Mouse (Mus musculus) hindlimb bud, embryonic 11.5 days (tissue): ENCODE measurements around the gene Sh3rf3.

Source experiments
- DNase-seq: peaks from one replicate; pipeline ENCODE4 v3.0.0-alpha.2; 2012; ENCODE audit warnings: low read depth, low spot score; ENCODE audit errors: extremely low spot score

Gene Sh3rf3

DNA sequence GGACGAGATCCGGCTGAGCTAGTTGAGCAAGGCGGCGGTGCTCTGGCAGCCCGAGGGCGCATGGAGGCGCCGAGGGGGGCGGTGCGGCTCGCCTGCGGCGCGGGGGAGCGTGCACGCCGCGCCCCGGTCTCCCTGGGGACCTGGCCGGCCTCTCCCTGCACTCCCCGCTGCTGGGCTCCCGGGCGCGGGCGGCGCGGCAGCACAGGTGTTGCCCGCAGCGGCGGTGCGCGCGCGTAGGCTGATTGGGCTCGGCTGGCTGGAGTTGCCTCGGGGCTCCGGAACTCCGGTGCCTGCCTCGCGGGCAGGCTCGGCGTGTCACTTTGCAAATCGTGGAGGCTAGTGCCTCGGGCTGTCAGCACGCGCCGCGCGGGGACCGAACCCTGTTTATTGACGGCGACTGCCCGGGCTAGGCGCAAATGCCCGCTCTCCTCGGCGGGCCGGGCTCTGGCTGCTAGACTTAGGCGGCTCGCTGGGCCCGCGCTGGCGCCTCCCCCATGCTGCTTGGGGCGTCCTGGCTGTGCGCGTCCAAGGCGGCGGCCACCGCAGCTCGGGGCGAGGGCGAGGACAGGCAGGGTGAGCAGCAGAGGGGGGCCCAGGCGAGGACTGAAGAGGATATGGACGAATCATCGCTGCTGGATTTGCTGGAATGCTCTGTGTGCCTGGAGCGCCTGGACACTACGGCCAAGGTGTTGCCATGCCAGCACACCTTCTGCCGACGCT, at the start of gene Sh3rf3:
Gene Sh3rf3 (plus strand): TSS at position 279 of the 720 bp plus-strand sequence.
- DNase-seq, result no peak

GRCm38 (mm10) chr10:58788486-58789274, 24.5 kb upstream of the Sh3rf3 start:
- no peak for DNase-seq

DNA sequence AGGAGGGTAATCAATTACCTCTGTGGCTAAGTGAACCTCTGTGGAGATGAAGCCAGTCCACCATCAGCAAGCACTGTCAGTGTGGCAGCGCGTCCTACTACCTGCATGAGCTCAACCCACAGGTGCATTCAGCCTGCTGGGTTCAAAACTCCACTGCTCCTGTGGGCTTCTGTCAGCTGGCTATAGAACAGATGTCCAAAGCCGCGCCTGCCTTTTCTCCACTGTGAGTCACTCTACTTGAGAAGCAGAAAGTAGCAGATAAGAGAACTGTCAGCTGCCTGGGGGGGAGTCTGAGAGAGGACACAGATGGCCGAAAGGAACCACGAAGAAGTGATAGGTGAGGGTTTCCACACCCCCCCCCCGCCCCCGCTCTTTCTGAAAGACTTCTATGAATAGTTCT, 15.6 kb upstream of the Sh3rf3 start:
- DNase-seq, result no peak

- DNase-seq, result no peak
Observed at GRCm38 (mm10) chr10:58798156-58798555, 15.0 kb upstream of the Sh3rf3 start.

DNA sequence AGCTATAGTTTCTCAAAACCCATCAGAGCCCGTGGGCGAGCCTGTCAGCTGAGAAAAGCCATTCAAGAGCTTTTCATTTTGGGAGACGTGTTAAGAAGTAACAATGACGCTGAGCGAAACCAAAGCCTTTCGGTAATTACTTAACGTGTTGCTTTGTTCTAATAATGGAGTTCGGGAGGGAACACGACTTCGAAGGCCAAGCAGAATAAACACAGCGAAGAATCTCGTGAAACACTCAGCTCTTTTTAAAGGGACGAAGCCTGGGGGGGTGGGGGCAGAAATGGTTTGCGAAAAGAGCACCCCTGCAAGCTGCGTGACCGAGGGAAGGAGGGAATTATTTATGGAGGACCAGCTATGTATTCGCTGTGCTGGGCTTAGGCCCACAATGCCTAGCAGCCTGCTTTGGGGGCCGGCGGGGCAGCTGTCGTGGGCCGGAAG, 12.1 kb upstream of the Sh3rf3 start:
- no peak for DNase-seq

- no peak for DNase-seq
Observed at GRCm38 (mm10) chr10:58802391-58802790, 10.8 kb upstream of the Sh3rf3 start.

GRCm38 (mm10) chr10:58807956-58808355, 5.2 kb upstream of the Sh3rf3 start:
- DNase-seq, result no peak

DNA sequence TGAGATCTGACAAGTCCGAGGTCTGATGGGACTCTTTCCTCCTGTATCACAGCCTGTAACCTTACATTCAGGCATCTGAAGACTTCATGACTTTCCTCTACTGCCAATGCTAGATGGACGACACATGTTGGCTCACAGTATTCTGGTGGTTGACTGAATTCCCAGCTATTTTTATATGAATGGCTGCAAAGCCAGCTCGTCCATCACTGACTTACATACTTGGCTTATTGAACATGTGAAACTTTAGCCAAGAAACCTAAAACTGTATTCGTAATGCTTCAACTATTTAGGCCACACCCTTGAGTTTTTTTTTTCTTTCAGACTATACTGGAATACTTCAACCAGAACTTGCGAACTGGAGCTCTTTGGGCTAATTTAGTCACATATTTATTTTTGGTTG, 3.0 kb upstream of the Sh3rf3 start:
- no peak for DNase-seq

DNA sequence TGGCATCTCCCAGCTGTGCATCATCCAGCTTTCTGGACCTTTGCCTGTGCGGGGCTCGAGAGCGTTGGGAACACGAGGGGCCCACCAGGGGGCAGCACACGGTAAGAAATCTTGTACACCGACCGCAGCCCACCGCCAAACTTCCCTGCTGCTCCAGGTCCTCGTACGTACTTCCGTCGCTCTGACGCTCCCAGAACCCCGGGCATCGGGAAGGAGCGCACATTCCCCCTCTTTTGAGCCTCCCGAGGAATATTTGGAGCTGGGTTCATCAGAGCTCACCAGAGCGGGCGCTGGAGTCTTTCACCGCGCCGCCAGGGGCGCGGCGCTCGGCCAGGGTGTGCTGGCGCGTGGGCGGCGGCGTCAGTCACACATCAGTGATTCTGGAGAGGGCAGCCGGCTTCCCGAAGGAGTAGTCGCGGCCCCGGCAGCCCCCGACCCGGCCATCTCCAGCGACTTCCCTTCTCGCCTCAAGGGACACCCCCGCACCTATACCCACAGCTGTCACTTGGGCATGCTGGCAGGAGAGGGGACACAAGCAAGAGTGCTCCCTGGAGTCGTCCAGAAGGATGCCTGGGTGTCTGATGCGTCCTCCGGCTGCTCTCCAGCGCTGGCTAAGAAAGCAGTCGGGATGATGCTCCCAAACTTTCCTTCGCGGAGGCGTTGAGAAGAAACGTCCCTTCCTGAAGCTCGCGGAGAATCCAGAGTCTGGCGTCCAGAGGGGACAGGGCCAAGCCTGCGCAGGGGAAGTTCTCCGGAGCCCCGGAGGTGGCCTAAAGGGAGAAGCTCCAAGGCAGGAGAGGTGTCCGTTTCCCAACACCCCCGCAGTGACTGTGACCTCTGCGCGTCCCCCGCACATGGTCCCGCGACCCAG, 714 bp upstream of the Sh3rf3 start:
- DNase-seq, result peak; percentile 63

DNA sequence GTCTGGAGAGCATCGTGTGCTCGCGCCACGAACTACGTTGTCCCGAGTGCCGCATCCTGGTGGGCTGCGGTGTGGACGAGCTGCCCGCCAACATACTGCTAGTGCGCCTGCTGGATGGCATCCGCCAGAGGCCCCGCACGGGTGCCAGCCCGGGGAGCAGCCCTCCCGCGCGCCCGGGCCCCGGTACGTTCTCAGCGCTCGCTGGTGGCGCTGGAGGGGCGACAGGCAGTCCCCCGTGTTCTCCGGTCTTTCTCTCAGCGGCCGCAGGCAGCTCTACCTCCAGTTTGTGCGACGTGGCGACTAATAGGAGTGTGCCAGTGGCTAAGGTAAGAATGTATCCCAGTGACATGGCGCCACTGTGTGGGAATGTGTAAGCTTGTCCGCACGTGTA, 637 bp downstream of the Sh3rf3 start:
- no peak for DNase-seq

GRCm38 (mm10) chr10:58814486-58814885, 1.3 kb downstream of the Sh3rf3 start:
- no peak for DNase-seq

DNA sequence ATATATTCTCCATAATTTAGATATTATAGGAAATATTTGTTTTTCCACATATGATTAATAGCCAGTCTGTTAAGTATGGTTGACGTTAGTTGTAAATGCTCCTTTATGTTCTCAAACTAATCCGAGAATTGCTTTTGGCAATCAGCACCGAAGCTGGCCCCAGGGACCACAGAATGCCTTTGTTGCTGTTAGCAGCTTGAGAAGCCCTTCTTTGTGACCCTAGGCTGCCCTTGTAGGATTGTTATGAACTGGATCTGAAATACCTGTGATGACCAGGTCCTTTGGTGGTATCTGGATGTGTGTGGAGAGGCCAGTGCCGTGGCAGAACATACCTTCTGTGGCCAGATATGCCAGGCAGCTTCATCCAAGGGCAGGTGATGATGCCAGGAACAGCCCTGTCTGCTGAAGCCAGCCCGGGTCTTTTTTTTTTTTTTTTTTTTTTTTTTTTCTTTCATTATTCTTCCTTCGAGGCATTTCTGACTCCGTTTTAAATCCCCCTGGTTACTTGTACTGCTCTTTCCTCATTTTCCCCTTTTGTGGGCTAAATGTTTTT, 10.9 kb downstream of the Sh3rf3 start:
- DNase-seq, result no peak

DNA sequence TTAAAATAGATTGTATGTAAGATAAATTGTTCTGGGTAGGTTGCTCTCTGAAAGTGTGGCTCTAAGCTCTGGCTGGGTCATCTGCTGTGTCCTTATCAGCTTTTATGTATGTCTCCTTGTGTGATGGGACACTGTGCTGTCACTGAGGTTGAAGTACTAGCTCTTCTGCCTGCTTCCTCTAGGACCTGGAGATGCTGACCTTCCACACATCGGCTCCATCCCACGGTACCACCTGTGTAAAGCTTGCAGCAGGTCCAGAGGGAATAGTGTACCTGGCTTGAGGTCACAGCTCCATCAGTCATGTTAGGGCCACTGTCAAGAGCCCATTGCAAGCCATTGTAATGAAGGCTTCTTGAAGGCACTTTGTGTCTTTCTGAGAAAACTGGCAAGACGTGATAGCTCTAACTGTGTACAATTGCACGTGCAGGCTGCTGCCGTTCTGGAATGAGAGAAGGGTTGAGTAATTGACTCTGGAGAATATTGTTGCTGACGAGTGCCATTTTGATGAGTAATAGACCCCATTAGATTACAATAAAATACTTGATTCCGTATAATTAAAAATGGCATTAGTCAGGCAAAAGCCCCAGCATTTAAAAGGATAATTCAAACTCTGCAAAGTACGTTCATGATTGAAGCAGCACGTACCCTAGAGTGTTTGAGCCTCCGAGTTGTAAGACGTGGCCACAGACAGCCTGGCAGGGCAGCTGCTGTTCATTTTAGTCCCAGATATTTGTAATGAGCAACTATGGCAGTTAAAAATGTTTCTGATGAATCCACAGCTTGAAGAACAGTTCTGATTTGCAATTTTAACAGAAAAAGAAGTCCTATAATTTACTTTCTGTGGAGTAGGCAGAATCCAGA, 16.3 kb downstream of the Sh3rf3 start:
- no peak for DNase-seq

DNA sequence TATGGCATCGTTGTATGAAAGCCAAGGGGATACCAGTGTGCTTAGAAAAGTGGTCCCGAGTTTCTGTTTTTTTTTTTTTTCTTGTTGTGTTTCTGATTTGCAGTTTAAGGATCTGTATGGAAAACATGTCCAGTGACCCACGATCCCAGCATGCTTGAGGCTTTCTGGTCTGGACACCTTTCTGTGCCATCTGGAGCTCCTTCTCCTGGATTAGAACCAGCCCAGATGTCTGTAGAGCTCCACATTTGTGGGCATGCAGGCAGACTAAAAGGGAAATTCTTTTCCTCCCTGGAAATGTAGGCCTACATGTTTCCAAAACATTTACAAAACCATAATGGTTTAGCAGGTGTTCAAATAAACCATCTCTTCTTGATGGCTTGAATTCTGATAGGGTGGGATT, 20.0 kb downstream of the Sh3rf3 start:
- DNase-seq, result no peak

DNA sequence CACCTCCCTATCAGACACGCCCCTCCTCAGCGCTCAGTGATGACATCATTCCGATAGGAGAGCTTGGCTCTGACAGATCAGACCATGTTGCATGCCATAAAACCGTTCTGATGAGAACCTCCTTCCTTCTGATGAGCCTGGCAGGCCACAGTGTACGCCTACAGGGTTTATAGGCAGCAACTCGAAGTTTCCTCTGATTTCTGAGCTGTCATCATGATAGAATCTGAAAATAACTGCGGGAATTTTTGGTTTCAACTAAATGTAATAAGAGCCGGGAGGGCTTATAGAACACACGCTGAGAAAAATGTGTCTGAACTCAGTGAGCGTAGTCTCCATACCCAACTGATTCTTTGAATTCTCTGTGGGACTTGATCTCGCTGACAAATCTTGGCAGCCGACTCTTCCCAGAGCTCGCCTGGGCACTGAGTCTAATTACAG, 20.6 kb downstream of the Sh3rf3 start:
- DNase-seq, result no peak

- DNase-seq, result no peak
Observed at GRCm38 (mm10) chr10:58836391-58836790, 23.2 kb downstream of the Sh3rf3 start.

DNA sequence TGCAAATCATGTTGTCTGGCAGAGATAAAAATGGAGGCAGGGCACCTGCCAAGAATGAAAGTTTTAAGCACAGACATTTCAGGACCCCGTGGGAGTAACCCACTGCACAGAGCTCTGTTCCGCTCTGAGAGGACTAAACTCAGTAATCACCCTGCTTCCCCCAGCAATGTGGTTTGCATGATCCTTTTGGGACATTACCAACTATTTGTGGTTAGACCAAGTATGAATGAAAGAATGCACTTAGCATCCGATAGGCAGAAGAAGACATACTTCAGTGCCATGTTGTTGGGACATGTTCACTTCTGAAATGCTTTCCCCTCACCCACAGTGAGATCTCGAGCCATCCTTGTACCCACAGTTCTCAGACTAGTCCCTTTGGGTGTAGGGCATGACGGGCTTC, 24.3 kb downstream of the Sh3rf3 start:
- no peak for DNase-seq

- no peak for DNase-seq
Observed at GRCm38 (mm10) chr10:58841945-58842344, 28.8 kb downstream of the Sh3rf3 start.

DNA sequence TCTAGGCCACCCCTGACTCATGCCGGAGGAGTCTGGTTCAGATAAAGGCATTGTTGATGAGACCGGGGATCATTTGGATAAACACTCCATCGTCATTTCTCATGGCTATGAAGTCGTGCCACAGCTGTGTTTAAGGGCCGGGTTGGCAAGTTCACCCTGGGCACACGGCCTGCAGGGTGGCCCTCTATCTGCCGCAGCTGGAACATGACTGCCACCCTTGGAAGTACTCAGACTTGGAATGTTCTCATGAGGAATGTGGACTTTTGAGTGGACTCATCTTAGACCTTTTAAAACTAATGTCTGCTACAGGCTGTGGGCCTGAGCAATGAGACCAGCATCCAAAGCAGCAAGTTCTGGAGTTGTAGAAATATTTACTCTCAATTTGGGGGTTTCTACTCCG, 29.9 kb downstream of the Sh3rf3 start:
- DNase-seq, result no peak

DNA sequence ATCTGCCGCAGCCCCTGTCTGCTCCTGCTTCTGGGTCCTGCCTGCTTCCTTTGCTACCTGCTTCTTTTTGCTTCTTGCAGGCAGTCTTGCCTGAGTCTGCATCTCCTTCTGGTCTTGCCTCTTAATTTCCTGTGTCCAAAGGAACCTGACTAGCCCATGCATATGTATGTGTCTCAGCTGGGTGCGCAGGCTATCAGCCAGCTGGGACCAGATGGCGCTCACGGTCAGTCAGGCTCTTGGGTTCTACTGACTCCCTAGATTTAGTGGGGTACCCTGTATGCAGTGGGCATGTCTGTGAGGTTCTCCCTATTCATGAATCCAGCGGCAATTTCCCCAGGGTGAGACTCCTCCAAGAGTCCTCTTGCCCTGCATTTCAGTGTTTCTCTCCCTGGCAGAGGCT, 35.0 kb downstream of the Sh3rf3 start:
- no peak for DNase-seq
